Mouse (Mus musculus) heart, embryonic 15.5 days (tissue): Measurements from ENCODE around the gene Olfr1324. TPM values are rescaled to one million over a fixed set of nuclear protein-coding genes. Genes with fewer than 3 reads are reported as not detected.
"Not testable (repeated sequence)": the region's sequence is repeated elsewhere in the genome, so short reads cannot be mapped to it uniquely, and the experiment has no call there.

Experiments used
- ATAC-seq: fragments of 200-750 bp; cut with Nextera tagmentation; replicated peaks from 2 replicates; pipeline ENCODE4 v1.8.0; 2017; ENCODE audit warnings: low read depth, moderate TSS enrichment; ENCODE audit not compliant: insufficient number of reproducible peaks, insufficient read depth, low FRiP score
- H3K27ac ChIP-seq: fragments of 300-500 bp; sonication (generic); 2 replicates; pipeline ENCODE4 v1.5.1; 2015; ENCODE audit warnings: mild to moderate bottlenecking, inconsistent platforms
- H3K27me3 ChIP-seq: fragments of 300-500 bp; sonication (generic); 2 replicates; pipeline ENCODE4 v1.6.1; 2015; ENCODE audit warnings: inconsistent platforms
- H3K36me3 ChIP-seq: fragments of 300-500 bp; sonication (generic); 2 replicates; pipeline ENCODE4 v1.6.1; 2015; ENCODE audit warnings: mild to moderate bottlenecking, inconsistent platforms
- H3K4me1 ChIP-seq: fragments of 300-500 bp; sonication (generic); replicated peaks from 2 replicates; pipeline ENCODE4 v1.6.1; 2015; ENCODE audit warnings: inconsistent platforms
- H3K4me2 ChIP-seq: fragments of 300-500 bp; sonication (generic); 2 replicates; pipeline ENCODE4 v1.6.1; 2015; ENCODE audit warnings: inconsistent platforms, mild to moderate bottlenecking, moderate library complexity
- H3K4me3 ChIP-seq: fragments of 300-500 bp; sonication (generic); 2 replicates; pipeline ENCODE4 v1.5.1; 2015; ENCODE audit warnings: mild to moderate bottlenecking, inconsistent platforms
- H3K9ac ChIP-seq: fragments of 300-500 bp; sonication (generic); 2 replicates; pipeline ENCODE4 v1.6.1; 2015; ENCODE audit warnings: mild to moderate bottlenecking, inconsistent platforms
- H3K9me3 ChIP-seq: fragments of 300-500 bp; sonication (generic); replicated peaks from 2 replicates; pipeline ENCODE4 v1.6.1; 2016; ENCODE audit warnings: inconsistent platforms
- WGBS: fragments of 180-500 bp; shearing (Covaris S2); methylation state at CpG from one replicate; pipeline ENCODE4 v1.1.7; 2015; ENCODE audit warnings: mixed read lengths; 5-methylcytosine and 5-hydroxymethylcytosine counted together
- polyA plus RNA-seq: library from polyadenylated mRNA; unstranded; fragments of >200 nt; fragmentation: Nextera tagmentation; extraction: Ambion mirVana; gene quantifications from 2 replicates; pipeline ENCODE4 v1.2.1, GENCODE M21; 2015

Gene Olfr1324
- polyA plus RNA-seq: not detected in 2 replicates

DNA sequence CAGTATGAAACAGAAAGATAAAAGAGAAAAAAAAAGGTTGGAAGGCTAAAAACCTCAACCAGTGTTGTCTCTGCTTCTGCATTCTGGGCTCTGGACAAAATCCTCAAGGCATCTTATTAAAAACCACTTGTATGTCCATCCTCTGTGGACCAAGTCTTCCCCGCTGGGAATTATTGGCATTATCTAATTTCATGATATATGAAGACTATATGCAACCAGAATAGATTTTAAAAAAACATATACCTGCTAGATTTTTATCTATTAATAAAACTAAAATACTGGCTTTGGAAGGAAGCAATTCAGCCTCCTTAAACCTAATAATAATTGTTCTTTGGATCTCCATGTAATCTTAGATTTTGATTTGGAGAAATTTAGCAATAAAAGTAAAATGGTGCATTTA, at the start of gene Olfr1324:
TSS of gene Olfr1324 (minus strand) at position 101 of the 400 bp plus-strand sequence.
- Histone ChIP-seq H3K9ac (no peak within 1 kb of the TSS), H3K9me3 (no peaks in the 10 kb centered on the region), H3K27me3 (no peaks in the 10 kb centered on the region), H3K27ac (no peak within 1 kb of the TSS), H3K4me1 (no peaks in the 10 kb centered on the region), H3K36me3 (no peaks in the 10 kb centered on the region), H3K4me3 (no peak within 1 kb of the TSS), H3K4me2 (no peak within 1 kb of the TSS)
- WGBS: 63% methylated on average over 1 of the region's 1 CpGs
- ATAC-seq: no peak

DNA sequence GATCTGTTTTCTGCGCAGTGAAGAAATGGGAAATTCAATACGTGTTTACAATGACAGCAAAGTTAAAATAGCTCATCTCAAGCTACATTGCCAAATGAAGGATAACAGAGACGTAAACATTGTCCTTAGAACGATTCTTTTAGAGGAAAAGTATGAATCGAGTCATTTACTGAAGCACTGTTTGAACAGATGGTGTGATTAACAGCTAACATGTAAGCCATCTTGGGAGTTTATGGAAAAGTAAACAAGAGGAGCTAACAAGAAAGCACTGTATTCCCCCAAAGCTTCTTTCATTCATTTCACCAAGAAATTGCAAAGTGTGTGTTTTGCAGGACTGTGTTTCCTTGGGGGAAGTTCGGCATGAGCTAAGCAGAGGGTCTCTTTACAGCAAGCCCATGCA, 42.0 kb upstream of the Olfr1324 start:
- ATAC-seq, H3K27me3 ChIP-seq, H3K9ac ChIP-seq, H3K4me1 ChIP-seq, H3K36me3 ChIP-seq, H3K9me3 ChIP-seq, H3K4me3 ChIP-seq, H3K27ac ChIP-seq, H3K4me2 ChIP-seq: not testable (repeated sequence)
- 70% methylated on average over 6 of the region's 6 CpGs for WGBS

DNA sequence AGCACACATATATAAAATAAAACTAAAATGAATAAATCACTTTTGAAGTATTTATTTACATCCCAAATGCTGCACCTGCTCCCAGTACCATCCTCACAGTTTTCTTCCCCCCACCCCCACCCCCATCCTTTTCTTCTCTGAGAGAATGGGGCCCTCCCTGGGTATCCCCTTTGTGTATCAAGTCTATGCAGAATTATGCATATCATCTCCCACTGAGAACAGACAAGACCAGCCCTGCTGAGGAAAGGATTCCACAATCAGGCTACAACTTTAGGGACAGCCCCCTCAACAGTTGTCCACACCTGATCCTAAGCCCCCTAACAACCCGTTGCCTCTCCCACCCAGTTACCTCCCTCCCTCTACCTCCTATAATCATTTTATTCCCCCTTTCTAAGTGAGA, 27.8 kb upstream of the Olfr1324 start:
- Histone ChIP-seq H3K27me3 (no peaks in the 10 kb centered on the region), H3K9me3 (no peaks in the 10 kb centered on the region), H3K4me1 (no peaks in the 10 kb centered on the region), H3K4me3 (no peak overlapping the region), H3K9ac (no peak overlapping the region), H3K4me2 (no peak overlapping the region), H3K27ac (no peak overlapping the region), H3K36me3 (no peaks in the 10 kb centered on the region)
- WGBS: 26% methylated on average over 1 of the region's 1 CpGs
- ATAC-seq: no peak

DNA sequence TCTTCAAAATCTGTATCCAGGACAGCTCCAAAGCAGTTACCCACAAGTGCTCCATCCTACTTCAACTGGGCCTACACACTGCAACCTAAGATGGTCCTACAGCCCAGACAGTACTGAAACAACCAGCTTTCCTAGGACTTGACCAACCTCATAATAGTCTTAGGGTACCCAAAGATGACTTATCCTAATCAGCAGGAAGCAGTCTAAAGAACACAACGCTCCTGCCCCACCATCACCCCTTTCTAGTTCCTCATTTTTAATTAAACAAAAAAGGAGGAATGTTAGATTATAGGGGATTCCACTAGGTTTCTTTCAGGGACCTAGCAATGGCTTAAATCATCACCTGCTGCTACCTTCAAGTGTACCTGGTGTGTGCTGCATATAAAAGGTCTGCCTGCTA, 15.1 kb upstream of the Olfr1324 start:
- WGBS: 58% methylated on average over 1 of the region's 1 CpGs
- Histone ChIP-seq H3K9ac (no peak overlapping the region), H3K9me3 (no peaks in the 10 kb centered on the region), H3K36me3 (no peaks in the 10 kb centered on the region), H3K4me2 (no peak overlapping the region), H3K4me1 (no peaks in the 10 kb centered on the region), H3K27ac (no peak overlapping the region), H3K4me3 (no peak overlapping the region), H3K27me3 (no peaks in the 10 kb centered on the region)
- no peak for ATAC-seq

DNA sequence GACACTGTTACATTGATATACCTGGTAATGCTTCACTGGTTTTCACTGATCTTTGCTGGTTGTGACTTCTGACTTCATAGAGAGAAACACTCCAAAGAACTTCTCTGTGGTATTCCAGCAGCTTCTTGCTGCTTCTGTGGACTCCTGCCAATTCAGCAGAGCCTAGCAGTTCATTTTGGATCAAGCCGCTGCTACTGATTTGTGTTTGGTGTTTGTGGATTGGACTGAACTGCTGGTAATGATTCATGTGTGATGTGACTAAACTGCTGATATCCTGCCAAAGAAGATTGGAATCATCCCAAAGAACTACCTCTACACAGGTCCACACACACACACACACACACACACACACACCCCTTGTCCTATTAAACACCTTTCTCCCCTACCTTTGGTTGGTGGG, 14.4 kb upstream of the Olfr1324 start:
- no peaks in the 10 kb centered on the region for H3K27me3 ChIP-seq
- no peaks in the 10 kb centered on the region for H3K36me3 ChIP-seq
- no peak overlapping the region for H3K9ac ChIP-seq
- no peaks in the 10 kb centered on the region for H3K9me3 ChIP-seq
- H3K27ac ChIP-seq: no peak overlapping the region
- ATAC-seq: no peak
- H3K4me2 ChIP-seq: no peak overlapping the region
- no peak overlapping the region for H3K4me3 ChIP-seq
- H3K4me1 ChIP-seq: no peaks in the 10 kb centered on the region
- 73% methylated on average over 1 of the region's 1 CpGs for WGBS

DNA sequence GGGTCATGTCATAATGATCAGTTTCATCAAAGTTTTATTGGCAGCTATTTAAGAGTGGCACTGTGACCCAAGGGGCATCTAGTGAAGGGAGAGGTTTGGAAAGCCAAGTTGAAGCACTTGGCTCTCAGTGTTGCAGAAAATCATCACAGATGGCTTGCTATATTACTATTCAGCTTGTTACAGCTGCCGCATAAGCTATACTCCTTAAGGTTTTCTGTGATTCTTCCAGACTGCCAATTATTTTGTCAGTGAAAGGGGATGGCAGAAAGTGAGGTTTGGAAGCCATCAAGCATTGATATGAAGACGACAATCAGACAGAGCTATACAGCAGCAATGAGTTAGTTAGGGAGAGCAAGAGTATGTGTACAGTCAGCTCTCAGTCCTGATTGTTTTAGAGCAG, 4.2 kb upstream of the Olfr1324 start:
- Histone ChIP-seq H3K27me3 (no peaks in the 10 kb centered on the region), H3K4me1 (no peaks in the 10 kb centered on the region), H3K9me3 (no peaks in the 10 kb centered on the region), H3K4me3 (no peak overlapping the region), H3K4me2 (no peak overlapping the region), H3K27ac (no peak overlapping the region), H3K9ac (no peak overlapping the region), H3K36me3 (no peaks in the 10 kb centered on the region)
- no peak for ATAC-seq
- 81% methylated on average over 2 of the region's 2 CpGs for WGBS

DNA sequence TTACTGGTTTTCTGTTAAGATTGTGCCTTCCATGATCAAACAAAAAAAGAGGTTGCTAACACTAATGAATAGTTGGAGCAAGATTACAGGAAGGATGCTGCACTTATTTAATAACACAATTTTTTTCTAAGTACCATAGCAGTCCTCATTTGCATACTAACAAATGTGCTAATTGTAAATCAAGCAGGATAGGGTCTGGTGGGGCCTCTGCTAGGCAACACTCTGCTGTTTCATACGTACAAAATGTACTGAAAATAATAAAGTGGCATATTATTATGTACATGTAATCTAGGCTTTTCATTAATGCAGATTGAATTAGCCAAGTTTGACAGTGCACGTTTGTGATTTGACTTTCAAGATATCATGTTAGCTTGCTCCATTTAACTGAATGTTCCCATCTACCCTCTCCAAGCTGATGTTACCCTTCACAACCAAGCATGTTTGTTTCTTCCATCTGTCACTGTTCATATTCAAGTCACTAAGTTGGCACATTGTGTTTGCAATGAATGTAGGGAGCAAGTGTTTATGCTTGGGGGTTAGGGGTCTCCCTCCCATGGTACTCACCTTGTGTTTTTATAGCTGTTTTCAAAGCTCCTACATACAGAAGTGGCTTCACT, 478 bp downstream of the Olfr1324 start:
- no peak for ATAC-seq
- H3K4me2 ChIP-seq: no peak overlapping the region
- H3K9ac ChIP-seq: no peak overlapping the region

DNA sequence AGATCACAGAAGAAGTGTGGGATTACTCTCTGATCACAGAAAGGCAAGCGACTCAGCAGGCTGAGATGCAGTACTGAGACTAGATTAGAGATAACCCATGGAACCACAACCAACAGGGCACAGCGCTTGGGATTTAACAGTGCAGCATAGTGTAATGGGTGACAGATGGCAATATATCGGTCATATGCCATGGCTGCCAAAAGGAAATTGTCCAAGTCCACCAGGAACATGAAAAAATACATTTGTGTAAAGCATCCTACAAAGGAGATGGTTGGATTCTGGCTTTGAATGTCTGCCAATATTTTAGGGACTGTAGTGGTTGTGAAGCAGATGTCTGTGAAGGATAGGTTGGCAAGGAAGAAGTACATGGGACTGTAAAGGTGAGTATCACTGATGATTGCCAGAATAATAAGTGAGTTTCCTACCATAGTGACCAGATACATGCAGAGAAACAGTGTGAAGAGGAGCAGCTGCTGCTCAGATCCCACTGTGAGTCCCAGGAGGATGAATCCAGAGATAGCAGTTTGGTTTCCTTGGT, 2.3 kb downstream of the Olfr1324 start:
- Histone ChIP-seq H3K27me3 (no peaks in the 10 kb centered on the region), H3K4me1 (no peaks in the 10 kb centered on the region), H3K27ac (no peak overlapping the region), H3K9ac (no peak overlapping the region), H3K36me3 (no peaks in the 10 kb centered on the region), H3K4me3 (no peak overlapping the region), H3K9me3 (no peaks in the 10 kb centered on the region), H3K4me2 (no peak overlapping the region)
- no peak for ATAC-seq
- 64% methylated on average over 3 of the region's 3 CpGs for WGBS

More for the DNA sequence above, 478 bp downstream of the Olfr1324 start:
- Histone ChIP-seq H3K27me3 (no peaks in the 10 kb centered on the region), H3K36me3 (no peaks in the 10 kb centered on the region), H3K9me3 (no peaks in the 10 kb centered on the region), H3K4me3 (no peak overlapping the region), H3K4me1 (no peaks in the 10 kb centered on the region), H3K27ac (no peak overlapping the region)
- 50% methylated on average over 2 of the region's 2 CpGs for WGBS

DNA sequence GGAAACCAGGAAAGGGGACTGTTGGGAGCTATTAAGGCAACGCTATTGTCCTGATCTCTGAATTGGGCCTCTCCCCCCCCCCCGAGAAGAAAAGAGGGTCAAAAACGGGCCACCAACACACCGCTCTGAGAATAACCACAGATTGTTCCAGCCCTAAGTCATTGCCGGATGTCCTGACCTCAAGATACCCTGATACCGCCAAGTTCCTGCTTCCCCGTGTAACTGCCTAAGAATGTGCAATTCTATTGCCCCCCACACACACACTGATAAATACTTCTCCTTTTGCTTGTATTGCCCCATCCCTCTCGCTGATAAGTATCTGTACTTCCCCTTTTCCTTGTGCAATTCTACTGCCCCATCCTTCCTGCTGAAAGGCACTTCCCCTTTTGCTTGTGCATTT, 17.9 kb downstream of the Olfr1324 start:
- not testable (repeated sequence) for H3K4me1 ChIP-seq, ATAC-seq, H3K4me3 ChIP-seq, H3K27ac ChIP-seq, H3K27me3 ChIP-seq, H3K9ac ChIP-seq, H3K36me3 ChIP-seq, H3K9me3 ChIP-seq, H3K4me2 ChIP-seq
- WGBS: 66% methylated on average over 7 of the region's 8 CpGs

DNA sequence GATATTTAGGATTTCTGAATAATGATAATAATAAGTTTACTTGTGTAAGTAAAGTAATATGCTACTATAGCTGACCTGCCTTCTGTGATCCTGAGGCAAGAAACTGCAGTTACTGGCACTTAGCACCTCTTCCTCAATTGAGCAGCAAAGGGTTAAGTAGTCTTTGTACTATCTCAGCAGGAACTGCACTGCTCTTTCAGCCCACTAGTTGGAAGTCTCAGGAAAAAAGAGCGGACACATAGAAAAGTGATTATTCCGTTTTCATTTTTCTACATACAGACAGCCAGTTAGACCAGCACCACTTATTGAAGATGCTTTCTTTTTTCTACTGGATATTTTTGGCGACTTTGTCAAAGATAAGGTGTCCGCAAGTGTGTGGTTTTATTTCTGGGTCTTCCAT, 37.7 kb downstream of the Olfr1324 start:
- not testable (repeated sequence) for H3K27ac ChIP-seq, H3K36me3 ChIP-seq, H3K4me1 ChIP-seq

DNA sequence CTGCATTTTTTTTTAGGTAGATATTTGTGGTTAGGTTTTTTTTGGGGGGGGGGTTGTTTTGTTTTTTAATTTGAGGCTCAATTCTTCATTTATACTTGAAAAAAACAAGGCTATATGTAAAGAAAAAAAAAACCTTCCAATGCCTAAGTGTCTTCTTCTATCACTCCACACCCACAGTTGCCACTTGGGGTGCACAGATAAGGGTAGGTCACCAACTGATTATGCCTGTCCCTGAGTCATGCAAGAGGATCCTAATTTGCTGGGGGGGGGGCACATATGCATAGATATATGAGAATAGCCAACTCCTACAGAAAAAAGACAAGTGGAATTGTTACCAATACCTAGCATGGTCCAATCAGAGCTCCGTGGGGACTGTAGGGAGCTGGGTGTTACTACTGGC, 53.3 kb downstream of the Olfr1324 start:
- H3K36me3 ChIP-seq: no peaks in the 10 kb centered on the region
- H3K4me3 ChIP-seq: no peak overlapping the region
- no peak overlapping the region for H3K27ac ChIP-seq
- WGBS: 75% methylated on average over 1 of the region's 1 CpGs
- H3K9me3 ChIP-seq: 0 out of 2 replicates have a peak, but pooled peaks cover 6% of the 10 kb centered on the region
- H3K27me3 ChIP-seq: no peaks in the 10 kb centered on the region
- no peak overlapping the region for H3K4me2 ChIP-seq
- H3K9ac ChIP-seq: no peak overlapping the region
- no peaks in the 10 kb centered on the region for H3K4me1 ChIP-seq
- ATAC-seq: no peak

More for the DNA sequence above, 37.7 kb downstream of the Olfr1324 start:
- not testable (repeated sequence) for H3K9ac ChIP-seq, H3K4me2 ChIP-seq, H3K27me3 ChIP-seq, H3K4me3 ChIP-seq, ATAC-seq, H3K9me3 ChIP-seq
- WGBS: 66% methylated on average over 4 of the region's 4 CpGs
